Mouse (Mus musculus): ENCODE data around the gene Phldb2.
A peak's percentile ranks its signal among the peaks of the same experiment; 100 is the strongest.

The Phldb2 gene

DNA sequence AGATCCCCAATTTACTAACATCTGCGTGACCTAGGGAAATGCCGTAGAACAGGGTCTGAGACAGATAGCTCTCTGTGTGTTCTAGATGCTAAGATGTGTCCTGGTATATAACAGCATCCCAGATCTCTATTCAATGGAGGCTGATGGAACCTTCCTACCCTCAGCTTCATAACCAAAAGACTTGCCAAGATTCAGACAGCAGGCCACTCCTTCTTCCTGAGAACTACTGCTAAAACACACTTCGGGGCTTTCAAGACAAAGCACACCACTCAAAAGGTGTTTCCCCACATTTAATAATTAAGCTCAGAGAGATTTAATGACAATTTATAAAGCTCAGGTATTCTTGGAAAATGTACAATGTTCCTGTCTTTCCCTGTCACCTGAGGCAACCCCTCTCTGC lies 111.6 kb downstream of the Phldb2 start:
- DNase-seq (ENCODE audit: extremely low spot score) = no peak

DNA sequence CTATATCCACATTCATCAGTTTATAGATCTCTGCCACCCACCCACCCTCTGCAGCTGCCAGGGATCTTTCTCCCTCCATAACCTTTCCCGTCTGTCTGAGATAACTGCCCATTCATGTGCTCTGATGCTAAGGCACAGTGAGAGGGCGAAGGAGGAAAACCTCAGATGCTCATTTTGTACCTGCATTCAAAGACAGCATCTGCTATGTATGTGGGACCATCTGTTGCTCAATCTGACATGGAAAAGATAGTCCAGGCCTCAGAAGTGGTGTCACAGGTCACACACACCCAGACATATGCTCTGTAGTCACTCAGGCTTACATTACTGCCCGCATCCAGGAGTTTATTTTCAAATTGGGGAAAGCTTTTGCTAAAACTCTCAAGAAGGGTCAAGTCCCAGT lies 112.4 kb downstream of the Phldb2 start:
- no peak for DNase-seq (ENCODE audit: extremely low spot score)

DNA sequence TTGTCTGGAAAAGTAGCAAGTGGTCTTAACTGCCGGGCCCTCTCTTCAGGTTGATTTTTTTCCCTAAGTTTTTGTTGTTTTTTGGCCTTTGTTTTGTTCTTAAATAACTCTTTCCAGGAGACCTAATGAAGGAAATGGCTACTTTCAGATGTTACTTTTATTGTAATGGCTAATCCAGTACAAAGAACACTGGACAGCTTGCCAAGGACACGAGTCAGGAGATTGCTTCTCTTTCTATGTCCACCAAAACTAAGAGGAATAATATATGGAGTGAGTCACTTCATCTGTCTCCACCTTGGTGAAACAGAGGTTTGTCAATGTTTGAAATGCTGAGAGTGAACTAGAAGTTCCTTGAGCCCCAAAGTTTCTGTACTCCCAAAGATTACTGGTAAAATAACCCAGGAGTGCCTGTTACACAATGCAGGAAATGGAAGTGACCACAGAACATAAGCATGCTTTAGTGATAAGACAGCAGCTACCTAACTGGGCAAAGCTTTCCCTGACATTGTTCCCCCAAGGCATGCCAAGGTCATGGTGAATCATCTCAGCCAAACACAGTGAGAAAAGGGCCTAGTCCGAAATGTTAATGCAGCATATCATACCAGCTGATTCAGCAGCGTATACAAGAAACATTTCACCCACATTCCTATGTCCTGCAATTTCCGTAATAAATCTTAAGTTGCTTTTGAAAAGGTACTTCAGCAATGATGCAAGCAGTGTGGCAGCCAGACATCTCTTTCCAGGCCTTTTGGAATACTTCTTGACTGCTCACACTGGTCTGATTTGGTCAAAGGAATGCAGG lies 115.7 kb downstream of the Phldb2 start:
- no peak for DNase-seq (ENCODE audit: extremely low spot score)

DNA sequence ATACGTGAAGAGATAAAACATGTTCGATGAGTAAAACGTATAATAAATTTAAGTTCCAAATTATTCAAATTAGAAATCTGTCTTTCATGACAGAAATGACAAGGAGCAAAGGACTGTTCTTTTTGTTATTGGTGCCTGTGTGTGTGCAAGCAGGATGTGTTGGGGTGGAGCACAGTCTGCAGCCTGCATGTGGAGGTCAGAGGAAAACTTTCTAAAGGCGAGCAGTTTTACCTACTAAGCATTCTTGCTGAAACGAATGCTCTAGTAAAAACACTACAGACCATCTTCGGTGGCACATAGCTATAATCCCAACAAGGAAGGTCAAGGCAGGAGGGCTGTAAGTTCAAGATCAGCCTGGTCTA lies 120.7 kb downstream of the Phldb2 start:
- no peak for DNase-seq (ENCODE audit: extremely low spot score)

DNA sequence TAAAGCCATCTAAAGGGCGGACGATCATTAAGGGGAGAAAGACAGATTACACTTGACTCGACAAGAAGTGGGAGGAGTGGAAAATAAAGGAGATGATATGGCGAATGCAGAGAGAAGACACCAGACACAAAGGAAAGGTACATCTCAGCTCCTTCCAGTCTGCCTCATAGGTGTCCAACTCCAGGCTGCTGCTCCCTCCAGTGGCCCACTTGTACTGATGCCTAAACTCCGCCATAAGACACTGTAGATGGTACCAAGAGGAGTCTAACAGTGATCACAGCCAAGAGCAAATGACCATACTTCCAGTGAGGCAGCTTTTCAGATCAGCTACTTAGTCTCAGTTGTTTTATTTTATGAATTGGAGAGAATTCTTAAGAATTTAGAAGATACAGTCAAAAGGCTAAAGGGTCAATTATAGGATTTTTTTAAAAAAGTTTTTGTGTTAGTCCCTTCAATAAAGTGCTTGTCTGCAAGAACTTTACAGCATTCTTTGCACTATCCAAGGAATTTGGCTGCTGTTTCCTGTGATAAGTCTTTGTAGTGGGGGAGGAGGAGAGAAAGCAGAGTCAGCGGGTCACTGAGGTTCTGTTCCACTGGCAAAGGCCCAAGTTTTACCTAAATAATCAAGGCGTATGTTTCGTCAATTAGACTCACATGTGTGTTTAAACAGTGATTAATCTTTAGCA lies 121.2 kb downstream of the Phldb2 start:
- no peak for DNase-seq (ENCODE audit: extremely low spot score)

DNA sequence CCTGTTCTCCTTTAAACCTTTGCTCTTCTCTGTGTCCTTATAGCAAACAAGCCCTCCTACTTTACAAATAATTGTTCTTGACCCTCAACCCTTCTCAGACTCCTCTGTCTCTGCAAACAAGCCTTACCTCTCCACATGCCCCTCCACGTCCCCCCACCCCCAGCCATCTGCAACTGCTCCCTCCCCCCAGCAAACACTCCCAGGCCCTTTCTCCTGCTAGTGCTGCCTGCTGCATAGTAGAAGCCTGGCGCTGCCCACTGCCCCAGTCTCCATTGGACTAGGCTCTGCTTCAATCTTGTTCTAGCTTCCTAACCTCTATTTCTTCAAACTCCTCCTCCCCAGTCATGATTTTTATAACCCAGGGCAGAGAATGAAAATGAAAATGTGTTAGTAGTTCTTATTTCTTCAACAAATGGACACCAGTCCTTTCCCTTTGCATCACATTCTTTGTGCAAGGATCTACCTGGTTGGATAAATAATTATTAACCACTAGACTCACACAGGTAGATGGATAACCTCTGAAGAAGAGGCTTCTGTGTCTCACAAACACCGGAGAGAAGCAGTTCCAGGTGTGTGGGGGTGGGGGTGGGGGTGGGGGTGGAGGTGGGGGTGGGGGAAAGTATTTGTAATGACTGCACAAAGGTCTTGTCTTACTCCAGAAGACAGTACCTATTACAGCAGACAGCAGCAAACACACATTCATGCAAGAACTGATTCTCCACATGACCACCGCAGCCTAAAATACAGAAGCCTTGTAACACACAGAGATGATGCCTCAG lies 122.1 kb downstream of the Phldb2 start:
- peak; percentile 34 for DNase-seq (ENCODE audit: extremely low spot score)

DNA sequence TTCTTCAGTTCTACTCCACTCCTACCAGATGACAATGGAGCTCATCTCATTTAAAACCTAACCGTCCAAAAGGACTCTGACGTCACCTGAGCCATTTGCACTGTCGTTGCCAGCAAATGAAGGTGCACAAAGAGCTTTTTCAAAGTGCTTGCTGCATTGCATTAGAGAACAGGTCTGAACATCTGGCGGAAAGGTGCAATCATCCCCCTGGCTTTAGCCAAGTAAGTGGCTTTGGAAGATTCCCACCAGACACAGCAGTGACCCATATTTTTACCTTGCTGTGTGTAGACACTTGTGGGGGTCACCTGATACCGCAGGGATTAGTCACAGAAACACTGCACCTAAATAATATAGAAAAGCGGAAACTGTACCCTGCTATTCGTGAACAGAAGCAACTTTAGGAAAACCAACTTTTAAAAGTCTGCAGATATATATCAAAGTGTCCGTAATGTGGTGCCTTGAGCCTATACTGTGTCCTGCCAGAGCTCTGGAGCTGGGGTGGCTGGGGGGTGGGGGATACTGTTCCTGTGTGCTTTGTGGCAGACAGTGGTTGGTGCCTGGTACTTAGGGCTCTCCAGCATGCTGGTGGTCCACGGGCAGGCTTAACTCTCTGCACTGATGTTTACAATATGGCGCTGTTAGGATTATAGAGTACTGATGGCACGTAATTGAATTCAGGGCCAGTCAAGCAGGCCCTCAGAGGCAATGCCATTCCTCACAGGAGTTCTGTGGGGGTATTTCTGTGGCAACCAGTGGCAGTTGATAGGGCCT lies 123.1 kb downstream of the Phldb2 start:
- no peak for DNase-seq (ENCODE audit: extremely low spot score)

DNA sequence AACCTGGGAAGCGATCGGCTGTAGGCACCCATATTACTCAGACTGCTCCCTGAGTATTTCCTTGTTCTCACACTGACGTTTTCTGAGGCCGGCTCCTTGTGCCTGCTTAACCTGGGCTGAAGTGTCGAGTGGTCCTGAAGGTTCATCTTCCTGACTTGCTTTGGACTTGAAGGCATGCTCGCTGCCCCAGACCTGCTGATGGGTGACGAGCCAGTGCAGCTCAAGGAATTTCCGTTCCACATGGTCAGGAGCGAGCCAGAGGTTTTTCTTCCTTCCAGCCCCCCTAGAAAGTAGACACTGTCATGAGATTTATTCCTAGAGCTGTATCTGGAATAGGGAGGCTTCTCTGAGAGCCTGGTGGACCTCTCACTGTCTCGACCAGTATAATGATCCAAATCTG lies 128.1 kb downstream of the Phldb2 start:
- DNase-seq (ENCODE audit: extremely low spot score) = no peak

DNA sequence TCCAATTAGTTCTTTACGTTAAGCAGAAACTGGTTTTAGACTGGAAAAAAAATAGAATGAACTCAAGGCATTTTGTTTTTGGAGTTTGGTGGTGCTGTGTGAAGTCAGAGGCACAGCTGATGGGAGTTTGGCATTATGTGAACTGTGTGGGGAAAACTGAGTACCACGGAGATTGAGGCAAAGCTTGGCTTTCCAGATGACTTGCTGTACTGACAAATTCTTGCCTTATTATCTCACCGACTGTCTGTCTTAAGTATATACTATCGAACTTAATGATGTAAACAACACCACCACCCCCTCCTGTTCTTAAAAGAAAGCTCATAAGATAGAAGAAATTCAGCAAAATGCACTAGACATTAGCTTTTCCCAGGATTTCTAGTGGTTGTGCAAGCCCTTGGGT lies 129.4 kb downstream of the Phldb2 start:
- DNase-seq (ENCODE audit: extremely low spot score) = no peak

DNA sequence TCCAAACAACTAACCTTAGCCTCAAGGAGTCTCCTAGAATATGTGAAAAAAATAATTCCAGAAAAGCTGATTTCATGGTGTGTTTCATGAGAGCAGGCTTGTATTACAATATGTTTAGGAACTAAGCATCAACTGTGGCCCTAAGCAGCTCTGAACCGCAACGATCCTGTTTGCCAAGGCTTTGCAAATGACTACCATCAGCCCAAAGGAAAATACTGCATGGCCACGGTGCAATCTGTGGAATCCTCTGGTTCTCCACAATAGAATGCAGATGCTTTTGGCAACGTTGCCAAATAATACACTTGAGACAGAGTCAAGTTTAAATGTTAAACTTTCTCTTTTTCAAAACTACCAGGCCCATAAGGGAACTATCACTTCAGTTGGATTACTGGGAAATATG lies 133.5 kb downstream of the Phldb2 start:
- DNase-seq (ENCODE audit: extremely low spot score) = no peak

DNA sequence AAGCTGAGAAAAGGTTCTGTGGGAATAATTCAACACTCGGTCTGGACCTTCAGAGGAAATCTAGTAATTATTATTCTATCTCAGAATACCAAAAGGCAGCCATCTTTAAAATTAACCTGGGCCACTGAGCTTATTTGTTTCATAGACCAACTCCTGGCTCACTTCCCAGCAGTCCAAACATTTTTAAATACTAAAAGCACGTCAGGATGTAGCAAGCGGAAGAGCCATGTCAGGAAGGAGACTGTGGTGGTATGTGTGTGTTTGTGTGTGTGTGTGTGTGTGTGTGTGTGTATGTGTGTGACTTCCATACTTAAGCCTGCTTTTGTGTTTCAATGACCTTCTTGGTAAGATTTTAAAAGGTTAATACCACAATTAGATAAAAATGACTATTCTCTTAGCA lies 135.6 kb downstream of the Phldb2 start:
- DNase-seq (ENCODE audit: extremely low spot score) = no peak

DNA sequence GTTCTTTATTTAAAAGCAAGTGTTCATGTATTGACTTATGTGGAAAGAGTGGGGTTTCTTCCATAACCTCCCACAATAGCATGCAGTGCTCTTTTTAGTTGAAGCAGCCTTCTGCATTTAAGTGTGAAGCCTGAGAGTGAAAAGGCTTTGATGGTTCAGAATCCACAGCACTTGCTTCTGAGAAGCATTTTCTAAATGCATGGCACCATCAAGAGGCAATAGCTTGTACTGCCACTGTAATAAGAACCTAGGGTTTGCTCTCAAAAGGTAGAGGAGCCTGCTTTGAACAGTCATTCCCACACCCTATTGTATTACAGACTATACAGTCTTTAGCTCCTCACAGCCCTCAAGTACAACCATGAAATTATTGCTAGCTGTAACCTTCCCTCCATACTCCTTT lies 136.7 kb downstream of the Phldb2 start:
- DNase-seq (ENCODE audit: extremely low spot score) = no peak

DNA sequence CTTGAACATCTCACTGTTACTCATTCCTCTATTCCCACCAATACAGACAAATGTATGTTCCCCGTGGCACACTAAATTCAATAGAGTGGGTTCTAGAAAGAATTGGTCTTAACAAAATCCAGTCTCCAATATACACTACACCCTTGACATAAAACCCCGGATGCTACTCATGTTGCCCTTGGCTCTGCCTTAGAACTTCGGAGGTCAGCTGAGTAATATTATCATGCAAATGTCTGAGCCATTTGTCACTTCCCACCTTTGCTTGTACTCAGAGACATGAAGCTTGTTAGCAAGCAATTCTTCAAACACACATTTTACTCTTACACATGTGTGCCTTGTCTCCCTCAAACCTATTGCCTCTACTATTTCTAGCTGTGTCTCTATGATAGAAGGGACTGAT lies 138.8 kb downstream of the Phldb2 start:
- DNase-seq (ENCODE audit: extremely low spot score) = no peak

DNA sequence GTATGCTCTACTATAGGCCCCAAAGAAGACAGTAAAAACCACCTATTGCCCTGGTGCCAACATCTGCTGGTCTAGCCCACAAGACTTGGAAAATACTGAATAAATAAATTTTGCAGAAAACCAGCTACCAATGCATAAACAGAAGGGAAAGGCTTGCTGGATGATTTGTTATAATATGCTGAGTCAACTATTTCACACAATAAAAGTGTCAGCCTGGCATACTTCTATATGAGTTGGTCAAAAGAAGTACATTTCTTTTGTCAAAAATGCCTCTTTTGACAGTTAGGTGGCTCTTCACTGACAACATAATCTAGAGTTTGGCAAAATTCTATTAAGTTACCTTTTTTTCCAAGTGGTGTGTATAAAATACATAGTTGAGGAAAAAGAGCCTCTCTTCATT lies 141.6 kb downstream of the Phldb2 start:
- no peak for DNase-seq (ENCODE audit: extremely low spot score)

DNA sequence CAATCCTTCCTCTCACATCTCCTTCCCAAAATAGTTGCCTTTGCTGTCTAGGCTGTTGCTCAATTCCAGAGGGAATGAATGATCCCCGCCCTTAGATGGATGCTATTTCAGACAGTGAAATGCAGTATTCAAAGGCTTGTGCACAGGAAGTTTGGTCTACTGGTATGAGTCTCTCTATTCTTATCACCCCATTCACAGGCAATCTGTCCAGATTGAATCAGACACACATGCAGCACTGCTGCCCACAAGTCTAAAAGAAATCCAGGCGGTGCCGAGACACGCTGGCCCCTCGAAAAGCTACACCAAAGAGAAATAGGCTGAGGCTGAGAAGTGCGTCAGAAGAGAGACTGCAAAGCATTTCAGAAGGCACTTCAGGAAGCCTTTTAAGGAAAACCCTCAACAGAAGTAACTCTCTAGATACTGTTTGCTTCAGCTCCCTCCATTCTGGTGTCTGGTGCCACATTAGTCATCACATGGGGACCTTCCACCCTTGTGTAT lies 142.5 kb downstream of the Phldb2 start:
- no peak for DNase-seq (ENCODE audit: extremely low spot score)

DNA sequence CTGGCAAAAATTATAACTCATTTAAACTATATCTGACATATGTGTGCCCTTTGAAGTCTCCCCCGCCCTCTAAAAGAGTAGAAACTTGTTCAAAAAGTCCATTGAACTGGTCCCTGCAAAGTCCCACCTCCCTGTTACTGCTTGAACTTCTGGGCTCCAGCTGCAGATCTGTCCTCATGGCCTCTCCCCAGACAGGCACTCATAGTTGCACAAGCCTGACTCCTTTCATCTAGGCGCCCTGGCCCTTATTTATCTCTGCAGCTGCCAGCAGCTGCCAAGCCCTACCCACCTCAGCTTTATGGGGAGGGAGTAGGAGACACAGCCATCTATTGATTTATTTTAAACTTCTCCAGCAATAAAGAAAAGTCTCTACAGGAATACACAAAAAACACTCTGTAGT lies 143.2 kb downstream of the Phldb2 start:
- no peak for DNase-seq (ENCODE audit: extremely low spot score)

DNA sequence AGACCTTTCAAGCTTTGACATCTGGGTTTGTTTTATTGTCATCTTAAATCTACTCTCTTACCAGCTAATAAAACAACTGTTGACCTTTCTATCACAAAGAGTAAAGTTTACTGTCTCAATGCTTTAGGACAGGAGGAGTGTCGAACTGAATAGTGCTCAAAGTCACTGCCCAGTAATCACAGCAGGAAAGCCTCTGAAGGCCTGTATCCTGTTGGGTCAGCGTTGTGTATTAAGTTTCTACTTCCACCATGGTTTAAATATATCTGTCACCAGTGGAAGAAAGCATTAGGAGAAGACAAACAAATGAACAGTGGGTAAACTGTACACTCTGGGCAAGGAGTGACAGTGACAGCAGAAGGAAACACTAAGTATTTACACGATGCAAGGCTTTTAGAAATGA lies 148.7 kb downstream of the Phldb2 start:
- no peak for DNase-seq (ENCODE audit: extremely low spot score)

DNA sequence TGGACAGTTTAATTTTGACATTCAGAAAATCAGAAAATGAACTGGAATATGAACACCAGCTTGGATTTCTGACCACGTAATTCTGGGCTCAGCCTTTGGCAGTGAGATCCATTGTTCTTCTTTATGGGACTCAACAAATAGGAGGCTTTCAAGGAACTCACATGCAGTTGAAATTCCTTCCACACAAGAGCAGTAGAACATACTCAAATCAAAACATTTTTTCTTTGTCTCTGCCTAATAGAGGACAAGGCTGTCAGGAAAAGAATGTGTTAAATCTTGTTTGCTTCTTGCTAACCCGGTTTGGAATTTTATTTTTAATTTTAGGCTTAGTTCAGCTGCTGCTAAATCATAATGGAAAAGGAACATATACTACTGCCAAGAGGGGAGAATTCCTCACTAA lies 153.0 kb downstream of the Phldb2 start:
- DNase-seq (ENCODE audit: extremely low spot score) = no peak

DNA sequence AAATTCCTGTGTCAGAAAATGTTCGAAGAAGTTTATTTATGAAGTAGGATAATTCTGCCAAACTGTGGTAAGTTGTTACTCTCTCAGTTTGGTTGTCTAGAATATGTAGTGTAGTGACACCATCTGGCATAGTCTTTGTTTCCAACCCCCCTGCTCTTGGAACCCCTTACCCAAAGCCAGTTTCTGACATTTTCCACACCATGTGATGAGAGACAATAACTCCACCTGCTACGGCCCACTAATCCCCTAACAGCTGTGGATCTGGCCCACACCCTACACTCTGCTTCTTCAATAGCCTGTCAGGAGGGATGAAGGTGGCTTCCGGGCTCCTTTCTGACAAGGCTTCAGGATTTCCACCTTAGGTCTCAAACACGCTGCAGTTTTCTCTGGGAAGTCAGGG lies 154.2 kb downstream of the Phldb2 start:
- DNase-seq (ENCODE audit: extremely low spot score) = no peak

DNA sequence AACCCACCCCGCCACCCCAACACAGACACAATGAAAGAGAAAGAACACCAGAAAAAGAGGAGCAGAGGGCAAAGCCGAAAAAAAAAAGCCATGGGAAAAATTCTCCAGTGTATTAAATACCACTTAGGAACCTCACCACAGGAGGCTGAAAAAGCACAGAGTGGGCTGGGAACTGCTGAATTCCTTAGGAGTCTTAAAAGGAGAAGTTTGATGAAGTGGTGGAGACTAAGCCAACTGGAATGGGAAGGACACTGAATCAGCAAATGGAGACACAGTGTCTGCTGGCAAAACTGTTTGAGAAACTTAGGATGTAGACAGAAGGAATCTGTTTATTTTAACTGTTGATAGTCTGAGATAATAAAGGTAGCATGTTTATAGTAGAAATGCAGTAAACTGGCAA lies 154.8 kb downstream of the Phldb2 start:
- no peak for DNase-seq (ENCODE audit: extremely low spot score)

DNA sequence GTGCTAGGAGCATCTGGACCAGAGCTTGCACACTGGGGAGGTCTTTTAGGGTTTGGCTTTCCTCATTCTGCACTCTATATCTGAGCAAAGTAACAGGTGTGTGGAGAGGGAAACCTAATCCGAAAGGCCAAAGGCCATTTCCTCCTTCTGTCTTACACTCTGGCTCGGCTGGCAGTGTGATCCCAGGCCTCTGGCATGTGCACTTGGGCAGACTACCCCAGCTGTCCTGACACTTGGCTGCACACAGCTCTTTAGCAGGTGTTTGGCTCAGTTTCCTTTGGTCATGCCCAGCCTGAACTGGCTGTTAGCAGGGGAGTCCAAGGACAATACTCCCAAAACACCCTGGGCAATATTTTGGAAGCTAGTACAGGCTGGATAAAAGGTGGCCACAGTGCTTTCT lies 156.6 kb downstream of the Phldb2 start:
- DNase-seq (ENCODE audit: extremely low spot score) = no peak

DNA sequence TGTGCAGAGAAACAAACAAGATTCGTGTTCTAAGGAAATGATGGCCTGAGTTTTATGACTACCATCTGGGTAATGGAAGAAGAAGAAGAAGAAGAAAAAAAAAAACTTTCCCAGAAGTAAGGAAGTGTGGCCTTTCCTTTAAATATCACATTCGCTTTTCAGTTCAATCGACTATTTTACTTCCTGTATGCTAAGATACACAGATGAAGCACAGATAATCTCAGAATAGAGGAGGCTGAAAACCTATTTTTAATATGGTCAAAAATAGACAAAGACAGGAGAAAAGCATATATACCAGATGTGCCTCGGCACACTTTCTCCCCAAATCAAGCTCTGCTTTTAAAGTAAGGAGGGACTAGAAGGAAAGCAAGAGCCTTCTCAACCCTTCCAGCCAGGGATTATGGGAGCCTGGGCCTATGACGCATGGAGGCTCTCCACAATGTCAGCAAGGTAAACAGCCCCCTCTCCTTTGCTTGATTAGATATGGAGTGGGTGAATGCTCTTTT lies 158.2 kb downstream of the Phldb2 start:
- DNase-seq (ENCODE audit: extremely low spot score) = no peak
